Mouse (Mus musculus) liver, adult (tissue): Measurements from ENCODE around the gene Mfn1.

Experiments used
- GATA4 ChIP-seq: IDR thresholded peaks from 2 replicates; pipeline ENCODE4 v1.6.1; 2014; ENCODE audit warnings: mild to moderate bottlenecking, low read length; ENCODE audit not compliant: insufficient replicate concordance

Gene Mfn1

GRCm38 (mm10) chr3:32617053-32617642, 87.9 kb downstream of the Mfn1 start:
- no peak for TF ChIP-seq GATA4

DNA sequence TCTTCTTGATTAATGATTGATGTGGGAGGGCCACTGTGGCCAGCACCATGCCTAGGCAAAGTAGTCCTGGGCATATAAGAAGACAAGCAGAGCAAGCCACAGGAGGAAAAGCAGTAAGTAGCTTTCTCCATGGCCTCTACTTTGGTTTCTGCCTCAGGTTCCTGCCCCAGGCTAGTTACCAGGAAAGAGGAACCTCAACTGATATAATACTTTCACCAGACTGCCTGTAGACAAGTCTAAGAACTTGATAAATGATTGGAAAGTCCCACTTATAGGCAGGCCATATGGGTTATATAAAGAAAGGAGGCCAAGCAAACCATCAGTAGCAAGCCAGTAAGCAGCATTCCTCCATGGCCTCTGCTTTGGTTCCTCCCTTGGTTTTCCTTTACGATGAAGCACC, 92.4 kb downstream of the Mfn1 start:
- no peak for TF ChIP-seq GATA4

GRCm38 (mm10) chr3:32622106-32622505, 92.8 kb downstream of the Mfn1 start:
- TF ChIP-seq GATA4, result no peak

- TF ChIP-seq GATA4, result no peak
Measured at GRCm38 (mm10) chr3:32628141-32628540, 98.9 kb downstream of the Mfn1 start.
